Mouse (Mus musculus) E14TG2a.4 (cell line): ENCODE measurements around the gene Nlrp6.

Experiments used
- CTCF ChIP-seq: conservative IDR thresholded peaks from 2 replicates; pipeline ENCODE4 v1.5.1; 2014; ENCODE audit warnings: low read length
- NANOG ChIP-seq: IDR thresholded peaks from 2 replicates; pipeline ENCODE4 v1.6.1; 2014; ENCODE audit warnings: borderline replicate concordance, low read length, mixed read lengths

GRCm38 (mm10) chr7:140961416-140961815 lies 40.7 kb downstream of the Nlrp6 start:
- TF ChIP-seq CTCF (no peak), NANOG (peak; percentile 67; the same call in 1 of the 2 replicates)
